In genomic region chr11:68579462-68579881, GRCm38 (mm10) we compare ENCODE assay signal across 7 mouse cellular contexts. TPM values are rescaled to one million over a fixed set of nuclear protein-coding genes. Genes with fewer than 3 reads are reported as not detected.
DNase-seq lines count a peak whose midpoint lies in the region; ATAC-seq lines count a peak whose summit lies in the region.

No protein-coding gene starts in this region.

- no peak; the same call in 1 of the 2 replicates for ATAC-seq in lung, embryonic 15.5 days (ENCODE audit: borderline replicate concordance, extremely low read depth, low FRiP score, low TSS enrichment)
- no peak for ATAC-seq in limb, embryonic 13.5 days (ENCODE audit: low FRiP score, low read depth)

- H3K27ac ChIP-seq in lung, embryonic 15.5 days, result peak overlapping the region; percentile 3; the same call in 1 of the 2 replicates
- H3K27ac ChIP-seq in hindbrain, embryonic 10.5 days, result peak overlapping the region; percentile 78
- no peak overlapping the region for H3K27ac ChIP-seq in limb, embryonic 13.5 days

- WGBS in lung, embryonic 15.5 days, result 29% methylated on average over 9 of the region's 9 CpGs
- 28% methylated on average over 9 of the region's 9 CpGs for WGBS in hindbrain, embryonic 10.5 days
- 29% methylated on average over 9 of the region's 9 CpGs for WGBS in limb, embryonic 13.5 days

- 0 out of 2 replicates have a peak overlapping the region, but pooled peaks have one; percentile 11 for H3K9ac ChIP-seq in lung, embryonic 15.5 days
- H3K9ac ChIP-seq in limb, embryonic 13.5 days, result 0 out of 2 replicates have a peak overlapping the region, but pooled peaks have one; percentile 25

- H3K27me3 ChIP-seq in lung, embryonic 15.5 days, result no peaks in the 10 kb centered on the region
- H3K27me3 ChIP-seq in hindbrain, embryonic 10.5 days (ENCODE audit: insufficient read depth, poor library complexity, severe bottlenecking), result no peaks in the 10 kb centered on the region
- H3K27me3 ChIP-seq in limb, embryonic 13.5 days, result no peaks in the 10 kb centered on the region

- no peak overlapping the region for H3K4me3 ChIP-seq in lung, embryonic 15.5 days
- no peak overlapping the region for H3K4me3 ChIP-seq in hindbrain, embryonic 10.5 days
- no peak overlapping the region for H3K4me3 ChIP-seq in limb, embryonic 13.5 days

- H3K36me3 ChIP-seq in lung, embryonic 15.5 days, result no peaks in the 10 kb centered on the region
- no peaks in the 10 kb centered on the region for H3K36me3 ChIP-seq in hindbrain, embryonic 10.5 days
- H3K36me3 ChIP-seq in limb, embryonic 13.5 days, result no peaks in the 10 kb centered on the region

- no peak for DNase-seq in lung, postnatal 25 days (ENCODE audit: low spot score)
- peak; percentile 60 to 63 for DNase-seq in cerebellum, postnatal 36 days
- DNase-seq in hindbrain, embryonic 10.5 days (ENCODE audit: low spot score), result peak; percentile 51
- peak; percentile 21 for DNase-seq in skeletal muscle tissue, adult 2 months (ENCODE audit: low read depth, low spot score)
- DNase-seq in urinary bladder, postnatal 10 days (ENCODE audit: low spot score), result no peak

- H3K4me1 ChIP-seq in lung, embryonic 15.5 days, result peaks cover 5% of the 10 kb centered on the region
- peaks cover 24% of the 10 kb centered on the region for H3K4me1 ChIP-seq in hindbrain, embryonic 10.5 days (replicated peaks)
- peaks cover 12% of the 10 kb centered on the region for H3K4me1 ChIP-seq in limb, embryonic 13.5 days

- H3K9me3 ChIP-seq in lung, embryonic 15.5 days, result no peaks in the 10 kb centered on the region
- no peaks in the 10 kb centered on the region for H3K9me3 ChIP-seq in hindbrain, embryonic 10.5 days
- H3K9me3 ChIP-seq in limb, embryonic 13.5 days, result no peaks in the 10 kb centered on the region

- H3K4me2 ChIP-seq in lung, embryonic 15.5 days, result no peak overlapping the region
- peak overlapping the region; percentile 32 for H3K4me2 ChIP-seq in limb, embryonic 13.5 days (replicated peaks)

RNA-seq across cellular contexts. Expression of gene Ccdc42, which starts 7.3 kb away (rescaled TPM):
- 0.66 and 0.94 TPM in 2 replicates for polyA plus RNA-seq in lung, embryonic 15.5 days (2015; fragmentation: Nextera tagmentation; extraction: Ambion mirVana)
- 2.5 and 3.1 TPM in 2 replicates for polyA plus RNA-seq in hindbrain, embryonic 10.5 days (2016; fragmentation: Nextera tagmentation; extraction: Ambion mirVana)
- 1.1 and 1.6 TPM in 2 replicates for polyA plus RNA-seq in limb, embryonic 13.5 days (2015; fragmentation: Nextera tagmentation; extraction: Ambion mirVana)

RNA-seq across cellular contexts. Expression of gene Mfsd6l, which starts 23.5 kb away (rescaled TPM):
- polyA plus RNA-seq in lung, embryonic 15.5 days (2015; fragmentation: Nextera tagmentation; extraction: Ambion mirVana), result 2.4 and 3.1 TPM in 2 replicates
- polyA plus RNA-seq in hindbrain, embryonic 10.5 days (2016; fragmentation: Nextera tagmentation; extraction: Ambion mirVana), result 0.17 and 0.22 TPM in 2 replicates
- polyA plus RNA-seq in limb, embryonic 13.5 days (2015; fragmentation: Nextera tagmentation; extraction: Ambion mirVana), result 0.11 and 0.18 TPM in 2 replicates

Comparison
In these comparisons a context has a peak if more than half of its experiments do, and no peak if none do; other contexts are left out.
1. DNase-seq: peak in cerebellum, postnatal 36 days (2 of 2), hindbrain, embryonic 10.5 days (single experiment) and skeletal muscle tissue, adult 2 months (single experiment); none in lung, postnatal 25 days (single experiment) and urinary bladder, postnatal 10 days (single experiment).